Mouse (Mus musculus): ENCODE measurements around the gene H2-K1.

H2-K1 gene

GRCm38 (mm10) chr17:33982136-33982535, 18.0 kb downstream of the H2-K1 start:
- DNase-seq (ENCODE audit: low spot score in 2 of 2), result peak; percentile 47 to 48

DNA sequence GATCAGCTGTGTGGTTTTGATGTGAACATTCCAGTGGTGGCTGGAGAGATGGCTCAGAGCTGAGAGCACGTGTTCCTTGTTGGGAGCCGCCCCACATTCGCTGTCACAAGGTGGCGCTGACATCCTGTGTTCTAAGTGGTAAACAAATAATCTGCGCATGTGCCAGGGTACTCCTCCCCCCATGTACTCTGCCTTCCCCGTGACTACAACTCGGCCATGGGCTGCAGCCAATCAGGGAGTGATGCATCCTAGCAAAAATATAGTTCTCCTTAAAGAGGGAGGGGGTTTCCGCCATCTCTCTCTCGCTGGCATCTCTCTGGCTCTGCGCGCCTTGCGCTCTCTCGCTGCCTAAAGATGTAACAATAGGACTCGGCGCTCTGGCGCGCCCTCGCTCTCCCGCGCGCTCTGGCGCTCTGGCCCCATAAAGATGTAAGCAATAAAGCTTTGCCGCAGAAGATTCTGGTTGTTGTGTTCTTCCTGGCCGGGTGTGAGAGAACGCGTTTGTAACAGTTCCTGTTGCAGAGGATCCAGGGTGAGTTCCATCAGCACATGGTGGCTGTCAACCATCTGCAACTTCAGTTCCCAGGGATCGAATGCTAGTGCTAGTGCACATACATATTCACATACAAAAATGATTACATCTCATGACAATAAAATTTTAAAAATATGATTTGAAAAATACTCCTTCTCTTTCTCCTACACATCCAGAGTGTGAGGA, 18.8 kb downstream of the H2-K1 start:
- DNase-seq (ENCODE audit: low spot score in 2 of 2), result peak; percentile 80 to 91

DNA sequence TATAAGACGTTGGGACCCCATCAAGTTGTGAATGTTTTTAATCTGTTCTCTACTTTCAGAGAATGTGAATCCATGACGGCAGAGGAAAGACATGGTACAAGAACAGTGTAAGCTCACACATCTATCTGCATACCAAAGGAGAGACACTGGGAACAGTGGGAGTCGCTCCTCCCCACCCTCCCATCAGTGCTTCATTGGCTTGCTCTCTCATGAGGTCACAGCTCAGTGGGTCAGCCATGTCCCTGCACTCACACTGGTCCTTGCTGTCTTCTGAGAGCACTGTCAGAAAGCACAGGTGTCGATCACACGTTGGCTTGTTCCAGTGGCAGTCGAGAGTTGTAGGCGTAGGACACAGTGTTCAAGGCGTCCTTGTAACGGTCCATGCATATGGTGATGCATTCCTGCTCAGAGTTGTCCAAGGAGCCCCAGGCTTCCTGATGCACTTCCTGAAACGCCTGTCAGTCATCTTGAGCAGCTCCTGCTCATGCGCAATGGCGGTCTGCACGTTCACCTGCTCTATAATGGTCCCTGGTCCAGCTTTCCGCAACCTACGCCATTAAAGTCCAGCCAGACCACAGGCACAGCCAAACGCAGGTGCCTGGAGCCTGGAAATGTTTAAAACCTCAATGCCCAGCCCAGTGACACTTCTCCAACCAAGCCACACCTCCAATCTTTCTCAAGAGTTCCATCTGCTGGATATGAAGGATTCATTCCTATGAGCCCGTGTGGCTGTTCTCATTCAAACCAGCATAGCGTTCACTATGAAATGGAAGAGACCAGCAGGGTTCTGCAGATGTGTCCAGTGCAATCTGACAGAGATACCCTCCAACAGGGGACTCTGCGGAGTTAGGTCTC, 19.7 kb downstream of the H2-K1 start:
- DNase-seq (ENCODE audit: low spot score in 2 of 2), result no peak

- DNase-seq (ENCODE audit: low spot score in 2 of 2), result no peak
Measured at GRCm38 (mm10) chr17:33979512-33980050, 20.6 kb downstream of the H2-K1 start.

DNA sequence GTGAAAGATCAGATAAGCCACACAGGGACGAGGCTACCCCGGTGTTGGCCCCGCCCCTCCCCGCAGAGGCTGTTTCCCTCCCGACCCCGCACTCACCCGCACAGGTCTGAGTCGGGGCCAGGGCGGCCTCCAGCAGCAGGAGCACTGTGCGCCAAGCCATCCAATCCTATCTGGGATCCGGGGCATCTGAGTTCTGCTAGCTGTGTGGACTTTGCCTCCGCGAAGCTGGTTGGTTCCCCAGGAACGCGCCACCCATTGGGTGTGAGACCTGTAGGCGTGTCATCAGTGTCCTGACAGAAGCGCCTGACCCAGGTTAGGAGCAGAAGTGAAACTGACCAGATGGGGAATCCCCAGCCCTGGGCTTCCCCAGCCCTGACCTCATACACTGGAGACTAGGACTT, 21.5 kb downstream of the H2-K1 start:
- DNase-seq (ENCODE audit: low spot score in 2 of 2), result peak in 1 of 2 experiments; percentile 33

DNA sequence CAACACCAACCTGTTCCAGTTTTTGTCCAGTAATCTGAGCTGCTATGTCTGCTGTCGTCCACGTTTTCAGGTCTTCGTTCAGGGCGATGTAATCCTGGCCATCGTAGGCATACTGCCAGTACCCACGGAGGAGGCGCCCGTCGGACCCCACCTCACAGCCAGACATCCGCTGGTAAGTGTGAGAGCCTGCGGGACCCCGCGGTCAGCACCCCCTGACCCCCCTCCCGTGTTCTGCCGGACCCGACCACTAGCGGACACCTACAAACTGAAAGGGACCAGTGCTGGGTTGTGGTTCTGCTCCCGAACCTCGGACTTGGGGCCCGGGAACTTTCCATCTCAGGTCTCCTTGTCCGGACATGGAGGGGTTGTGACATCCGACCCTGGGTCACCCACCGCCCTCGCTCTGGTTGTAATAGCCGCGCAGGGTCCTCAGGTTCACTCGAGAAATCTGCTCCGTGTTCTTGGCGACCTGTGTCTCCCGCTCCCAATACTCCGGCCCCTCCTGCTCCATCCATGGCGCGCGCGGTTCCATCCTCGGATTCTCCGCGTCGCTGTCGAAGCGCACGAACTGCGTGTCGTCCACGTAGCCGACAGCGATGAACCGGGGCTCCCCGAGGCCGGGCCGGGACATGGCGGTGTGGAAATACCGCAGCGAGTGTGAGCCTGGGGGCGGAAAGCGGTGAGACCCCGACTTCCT, 22.1 kb downstream of the H2-K1 start:
- no peak for DNase-seq (ENCODE audit: low spot score in 2 of 2)

GRCm38 (mm10) chr17:33973572-33973971, 26.6 kb downstream of the H2-K1 start:
- DNase-seq (ENCODE audit: low spot score in 2 of 2), result no peak

GRCm38 (mm10) chr17:33972691-33973090, 27.5 kb downstream of the H2-K1 start:
- no peak for DNase-seq (ENCODE audit: low spot score in 2 of 2)

DNA sequence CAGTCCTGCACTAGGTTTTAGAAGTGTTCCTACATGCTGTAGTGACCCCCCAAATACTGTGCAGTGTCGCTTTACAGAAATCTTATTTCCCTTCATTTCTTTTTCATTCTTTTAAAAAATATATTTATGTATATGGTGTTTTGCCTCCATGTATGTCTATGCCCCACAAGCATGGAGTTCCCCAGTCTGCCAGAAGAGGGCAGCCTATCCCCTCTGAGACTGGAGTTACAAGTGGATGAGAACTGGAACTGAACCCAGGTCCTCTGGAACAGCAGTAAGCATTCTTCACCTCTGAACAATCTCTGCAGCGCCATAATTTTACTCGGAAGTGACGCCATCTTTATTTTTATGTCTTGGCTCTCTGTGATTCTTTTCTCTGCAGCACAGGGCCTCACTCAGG, 30.8 kb downstream of the H2-K1 start:
- DNase-seq (ENCODE audit: low spot score in 2 of 2), result no peak

DNA sequence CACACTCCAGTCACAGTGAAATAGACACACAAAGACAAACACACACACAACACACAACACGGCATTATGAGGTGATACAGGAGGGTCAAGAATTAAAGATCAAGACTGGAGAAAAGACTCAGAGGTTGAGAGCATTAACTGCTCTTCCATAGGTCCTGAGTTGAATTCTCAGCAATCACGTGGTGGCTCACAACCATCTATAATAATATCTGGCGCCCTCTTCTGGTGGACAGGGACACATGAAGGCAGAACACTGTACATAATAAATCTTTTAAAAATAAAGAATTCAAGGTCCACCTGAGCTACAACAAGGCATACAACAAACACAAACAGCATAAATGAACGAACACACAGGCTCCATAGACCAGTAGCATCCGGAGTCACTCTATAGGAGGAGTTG, 31.2 kb downstream of the H2-K1 start:
- DNase-seq (ENCODE audit: low spot score in 2 of 2), result no peak

GRCm38 (mm10) chr17:33968489-33968888, 31.7 kb downstream of the H2-K1 start:
- DNase-seq (ENCODE audit: low spot score in 2 of 2), result peak; percentile 66 to 77

DNA sequence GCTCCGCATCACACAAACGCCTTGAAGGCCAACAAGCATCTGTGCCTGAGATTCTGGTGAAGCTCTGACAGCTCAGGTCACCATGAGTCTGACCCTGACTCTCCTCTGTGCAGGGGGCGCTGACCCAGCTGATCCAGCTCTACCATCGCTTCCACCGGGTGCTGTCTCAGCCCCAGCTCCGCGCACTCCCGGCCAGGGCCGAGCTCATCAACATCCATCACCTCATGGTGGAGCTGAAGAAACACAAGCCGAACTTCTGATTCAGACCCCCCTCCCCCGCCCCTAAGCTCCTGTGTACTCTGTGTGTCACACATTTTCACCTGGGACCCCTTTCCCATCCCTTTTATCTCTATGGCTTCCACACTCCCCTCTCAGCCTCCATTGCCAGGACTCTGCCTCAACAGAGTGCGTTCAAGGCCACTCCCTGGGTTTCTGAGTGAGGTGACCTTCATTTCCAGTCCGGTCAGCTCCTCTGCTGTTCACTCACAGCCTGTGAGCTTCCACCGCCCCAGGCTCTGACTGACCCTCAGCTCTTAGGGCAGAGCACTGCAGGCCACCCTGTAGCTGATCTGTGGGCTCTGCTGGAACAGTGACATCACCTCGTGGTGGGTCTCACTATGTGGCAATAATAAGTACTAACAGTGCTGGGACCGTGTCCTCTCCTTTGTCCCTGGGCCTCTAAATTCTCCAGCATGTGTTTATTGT, 34.1 kb downstream of the H2-K1 start:
- DNase-seq (ENCODE audit: low spot score in 2 of 2), result no peak

- DNase-seq (ENCODE audit: low spot score in 2 of 2), result no peak
Measured at GRCm38 (mm10) chr17:33965082-33965845, 34.9 kb downstream of the H2-K1 start.

DNA sequence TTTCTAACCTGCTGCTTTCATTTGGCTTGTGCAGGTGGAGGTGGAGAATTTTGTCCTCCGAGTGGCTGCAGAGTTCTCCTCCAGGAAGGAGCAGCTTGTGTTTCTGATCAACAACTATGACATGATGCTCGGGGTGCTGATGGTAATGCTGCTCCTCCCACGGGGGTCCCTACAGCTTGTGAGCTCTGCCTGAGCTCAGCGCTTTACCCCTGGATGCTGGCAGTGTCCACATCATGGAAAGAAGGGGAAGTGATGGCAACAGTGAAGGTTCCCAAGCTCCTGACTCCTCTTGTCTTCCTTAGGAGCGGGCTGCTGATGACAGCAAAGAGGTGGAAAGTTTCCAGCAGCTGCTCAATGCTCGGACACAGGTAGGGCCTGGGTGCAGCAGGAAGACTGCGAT, 37.3 kb downstream of the H2-K1 start:
- no peak for DNase-seq (ENCODE audit: low spot score in 2 of 2)

DNA sequence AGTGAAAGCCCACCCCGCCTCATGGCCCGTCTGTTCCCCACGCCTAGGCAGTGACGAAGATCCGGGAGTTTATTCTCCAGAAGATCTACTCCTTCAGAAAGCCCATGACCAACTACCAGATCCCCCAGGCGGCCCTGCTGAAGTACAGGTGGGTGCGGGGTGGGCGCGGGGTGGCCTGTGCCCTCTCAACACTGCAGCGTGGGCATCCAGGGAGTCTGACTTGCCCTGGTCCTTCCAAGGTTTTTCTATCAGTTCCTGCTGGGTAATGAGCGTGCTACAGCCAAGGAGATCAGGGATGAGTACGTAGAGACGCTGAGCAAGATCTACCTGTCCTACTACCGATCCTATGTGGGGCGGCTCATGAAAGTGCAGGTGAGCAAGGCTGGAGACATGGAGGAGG, 40.2 kb downstream of the H2-K1 start:
- no peak for DNase-seq (ENCODE audit: low spot score in 2 of 2)

GRCm38 (mm10) chr17:33959135-33959534, 41.0 kb downstream of the H2-K1 start:
- no peak for DNase-seq (ENCODE audit: low spot score in 2 of 2)

- DNase-seq (ENCODE audit: low spot score in 2 of 2), result no peak
Measured at GRCm38 (mm10) chr17:33958451-33958850, 41.7 kb downstream of the H2-K1 start.

- no peak for DNase-seq (ENCODE audit: low spot score in 2 of 2)
Measured at GRCm38 (mm10) chr17:33957493-33957892, 42.7 kb downstream of the H2-K1 start.

- DNase-seq (ENCODE audit: low spot score in 2 of 2), result no peak
Measured at GRCm38 (mm10) chr17:33956336-33956735, 43.8 kb downstream of the H2-K1 start.

DNA sequence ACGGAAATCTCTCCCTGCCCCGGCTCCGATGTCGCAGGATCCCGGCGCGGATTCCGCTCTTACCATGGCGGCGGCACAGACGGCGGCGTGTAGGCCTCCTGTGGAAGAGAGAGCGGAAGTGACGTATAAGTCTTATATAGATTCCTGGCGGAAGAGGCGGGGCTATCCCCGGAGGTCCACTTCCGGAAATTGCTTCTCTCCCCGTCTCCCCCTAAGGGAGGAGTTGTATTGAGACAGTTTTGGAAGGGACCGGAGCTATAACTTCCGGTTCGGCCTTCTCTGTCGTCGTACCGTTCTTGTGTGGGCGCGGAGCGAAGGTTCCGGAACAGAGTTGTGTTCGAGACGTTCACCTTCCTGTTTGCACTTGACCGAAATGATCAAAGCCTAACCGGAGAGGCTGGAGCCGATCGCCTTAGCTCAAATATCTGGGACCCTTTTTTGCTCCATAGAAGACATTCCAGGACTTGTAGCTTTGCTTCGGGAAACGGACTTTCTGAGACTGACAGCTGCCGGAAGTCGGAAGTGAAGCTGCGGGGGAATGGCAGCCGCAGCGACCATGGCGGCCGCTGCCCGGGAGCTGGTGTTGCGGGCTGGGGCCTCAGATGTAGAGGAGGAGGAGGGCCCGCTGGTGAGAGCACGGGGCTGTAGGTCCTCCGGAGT, 44.5 kb downstream of the H2-K1 start, which contains the start of the genes Vps52 and Rps18:
Gene Vps52, plus strand, starts transcription at position 258 of the 660 bp plus-strand sequence.
Gene Rps18, minus strand, starts transcription at position 447 of the 660 bp plus-strand sequence.
- DNase-seq (ENCODE audit: low spot score in 2 of 2), result peak; percentile 93 to 98
